Mouse (Mus musculus): ENCODE measurements around the gene Spg20. TPM values are rescaled to one million over a fixed set of nuclear protein-coding genes. Genes with fewer than 3 reads are reported as not detected.

Spg20 gene
- polyA plus RNA-seq, 2 experiments: 3.9 to 6.0 TPM

DNA sequence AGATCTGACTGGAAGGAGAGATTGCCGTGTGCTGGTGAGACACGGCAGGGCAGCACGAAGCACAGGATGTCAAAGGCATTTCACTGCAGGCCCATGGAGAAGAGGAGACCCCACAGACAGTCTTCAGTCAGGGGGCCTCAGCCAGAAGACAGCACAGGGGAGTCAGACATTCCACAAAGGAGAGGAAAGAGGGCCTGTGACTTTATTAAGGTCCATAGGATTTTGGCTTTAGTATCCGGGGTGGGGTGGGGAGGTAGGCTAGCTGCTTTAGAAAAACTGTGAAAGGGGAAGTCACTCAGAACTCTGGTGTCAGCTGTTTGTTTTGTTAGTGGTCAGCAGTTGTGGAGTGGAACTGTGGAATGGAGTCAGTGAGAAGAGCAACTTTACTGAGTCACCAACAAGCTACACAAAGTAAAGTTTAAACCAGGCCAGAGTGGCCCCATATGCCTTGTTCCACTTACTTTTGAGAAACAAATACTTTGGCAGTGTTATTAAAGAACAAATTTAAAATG, 17.3 kb downstream of the Spg20 start:
- no peak overlapping the region for H3K27ac ChIP-seq
- TF ChIP-seq EP300 (IDR thresholded peaks at IDR 0.05; ENCODE audit: low read depth) (no peak), CTCF (IDR thresholded peaks at IDR 0.05; ENCODE audit: low read depth) (no peak)

DNA sequence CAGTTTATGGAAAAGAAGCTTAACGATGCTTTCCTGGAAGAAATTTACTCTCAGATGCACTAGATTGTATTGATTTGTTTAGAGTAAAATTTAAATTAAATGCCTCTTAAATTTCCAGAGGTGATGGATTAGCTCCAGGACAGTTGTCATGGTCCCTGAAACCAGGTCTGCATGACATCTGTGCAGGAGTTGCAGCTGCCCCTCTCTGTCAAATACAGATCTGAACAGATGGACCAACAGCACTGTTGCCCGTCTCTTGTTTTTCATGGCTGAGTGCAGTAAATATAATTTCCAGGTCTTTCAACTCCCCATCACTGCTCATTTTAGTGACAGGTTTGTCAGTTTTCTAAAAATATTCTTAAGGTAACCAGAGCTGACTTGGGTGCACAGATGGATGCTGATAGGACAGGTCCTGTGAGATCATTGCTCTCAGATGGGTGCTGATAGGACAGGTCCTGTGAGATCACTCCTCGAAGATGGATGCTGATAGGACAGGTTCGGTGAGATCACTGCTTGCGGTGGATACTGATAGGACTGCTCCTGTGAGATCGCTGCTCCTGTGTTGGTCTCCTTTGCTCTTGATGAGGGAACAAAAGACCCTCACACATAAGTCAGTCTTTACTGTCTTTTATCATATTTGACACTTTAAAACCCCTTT, 19.8 kb downstream of the Spg20 start:
- Histone ChIP-seq H3K27ac (no peak overlapping the region), H3K27me3 (ENCODE audit: control insufficient read depth, insufficient read depth, low read length) (no peaks in the 10 kb centered on the region), H3K4me1 (replicated peaks; ENCODE audit: control insufficient read depth in 2 of 2, insufficient read depth in 2 of 2, low read length in 1 of 2) (no peaks in the 10 kb centered on the region), H3K9me3 (ENCODE audit: control insufficient read depth, low read length) (no peaks in the 10 kb centered on the region), H3K4me3 (ENCODE audit: insufficient read depth in 1 of 2, low read depth in 2 of 2, low read length in 2 of 2) (no peak overlapping the region), H3K4me2 (ENCODE audit: low read depth) (no peak overlapping the region), H3K9ac (replicated peaks) (no peak overlapping the region), H3K36me3 (replicated peaks; ENCODE audit: control insufficient read depth, insufficient read depth, low read depth) (no peaks in the 10 kb centered on the region)
- TF ChIP-seq EP300 (IDR thresholded peaks at IDR 0.05; ENCODE audit: low read depth): no peak
- TF ChIP-seq CTCF (IDR thresholded peaks at IDR 0.05; ENCODE audit: low read depth): no peak
- ATAC-seq (ENCODE audit: insufficient read depth) (no peak), DNase-seq (ENCODE audit: low read depth in 3 of 3, low spot score in 3 of 3) (no peak)
- 82% methylated on average over 6 of the region's 6 CpGs for WGBS (ENCODE audit: insufficient replicate concordance)

More for the DNA sequence above, 17.3 kb downstream of the Spg20 start:
- WGBS (ENCODE audit: insufficient replicate concordance): 54% methylated on average over 4 of the region's 4 CpGs
- no peak overlapping the region for H3K4me2 ChIP-seq (ENCODE audit: low read depth)
- H3K4me1 ChIP-seq (replicated peaks; ENCODE audit: control insufficient read depth in 2 of 2, insufficient read depth in 2 of 2, low read length in 1 of 2): no peaks in the 10 kb centered on the region
- no peak overlapping the region for H3K9ac ChIP-seq (replicated peaks)
- DNase-seq (ENCODE audit: low read depth in 3 of 3, low spot score in 3 of 3): no peak
- ATAC-seq (ENCODE audit: insufficient read depth): no peak
- H3K9me3 ChIP-seq (ENCODE audit: control insufficient read depth, low read length): no peaks in the 10 kb centered on the region
- no peaks in the 10 kb centered on the region for H3K27me3 ChIP-seq (ENCODE audit: control insufficient read depth, insufficient read depth, low read length)
- no peaks in the 10 kb centered on the region for H3K36me3 ChIP-seq (replicated peaks; ENCODE audit: control insufficient read depth, insufficient read depth, low read depth)
- no peak overlapping the region for H3K4me3 ChIP-seq (ENCODE audit: insufficient read depth in 1 of 2, low read depth in 2 of 2, low read length in 2 of 2)

DNA sequence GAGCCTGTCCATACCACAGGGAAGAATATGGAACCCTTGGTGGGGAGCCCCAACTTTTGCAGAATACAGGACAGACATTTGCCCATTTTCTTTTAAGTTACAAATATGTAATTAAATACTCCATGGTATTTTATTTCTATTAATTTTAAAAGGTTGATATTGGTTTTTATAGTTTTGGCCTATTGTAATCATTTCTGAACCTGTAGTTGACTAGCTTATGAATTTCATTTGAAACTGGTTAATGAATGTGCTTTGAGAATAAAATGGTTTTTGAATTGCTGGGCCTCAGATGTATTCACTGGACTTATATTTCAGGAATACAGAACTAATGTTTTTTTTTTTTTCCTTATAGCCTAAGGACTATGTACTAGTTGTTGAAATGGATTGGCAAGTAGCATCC, 25.1 kb downstream of the Spg20 start, which contains the start of gene Ccdc169:
Ccdc169 (plus strand) TSS at position 301 of the 400 bp plus-strand sequence.
- no peak for DNase-seq (ENCODE audit: low read depth in 3 of 3, low spot score in 3 of 3)
- H3K36me3 ChIP-seq (replicated peaks; ENCODE audit: control insufficient read depth, insufficient read depth, low read depth): no peaks in the 10 kb centered on the region
- H3K4me3 ChIP-seq (ENCODE audit: insufficient read depth in 1 of 2, low read depth in 2 of 2, low read length in 2 of 2): no peak within 1 kb of the TSS
- no peak for ATAC-seq (ENCODE audit: insufficient read depth)
- H3K4me1 ChIP-seq (replicated peaks; ENCODE audit: control insufficient read depth in 2 of 2, insufficient read depth in 2 of 2, low read length in 1 of 2): no peaks in the 10 kb centered on the region
- no peak within 1 kb of the TSS for H3K27ac ChIP-seq
- no peaks in the 10 kb centered on the region for H3K9me3 ChIP-seq (ENCODE audit: control insufficient read depth, low read length)
- TF ChIP-seq CTCF (IDR thresholded peaks at IDR 0.05; ENCODE audit: low read depth) (no peak), EP300 (IDR thresholded peaks at IDR 0.05; ENCODE audit: low read depth) (no peak)
- no peak within 1 kb of the TSS for H3K4me2 ChIP-seq (ENCODE audit: low read depth)
- no peak within 1 kb of the TSS for H3K9ac ChIP-seq (replicated peaks)
- H3K27me3 ChIP-seq (ENCODE audit: control insufficient read depth, insufficient read depth, low read length): no peaks in the 10 kb centered on the region

DNA sequence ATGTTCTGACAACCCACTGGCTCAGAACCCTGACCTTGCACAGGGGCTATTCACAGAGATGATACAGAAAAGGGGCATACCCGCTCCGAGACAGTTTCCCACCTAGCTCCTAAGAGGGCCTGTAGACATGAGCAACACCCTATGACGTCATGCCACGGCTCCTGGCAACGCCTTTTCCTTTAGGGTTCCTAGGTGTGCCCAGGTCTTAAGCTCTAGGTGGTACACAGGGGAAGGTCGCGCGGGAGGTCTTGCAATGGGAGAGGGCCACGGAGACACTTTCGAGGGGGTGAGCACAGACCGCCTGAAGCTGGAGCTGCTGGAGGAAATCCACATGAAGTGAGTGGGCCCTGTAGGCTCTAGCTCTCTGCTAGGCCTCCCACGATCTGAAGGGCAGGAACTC, 27.9 kb downstream of the Spg20 start:
- Histone ChIP-seq H3K4me3 (ENCODE audit: insufficient read depth in 1 of 2, low read depth in 2 of 2, low read length in 2 of 2) (no peak overlapping the region), H3K4me1 (replicated peaks; ENCODE audit: control insufficient read depth in 2 of 2, insufficient read depth in 2 of 2, low read length in 1 of 2) (no peaks in the 10 kb centered on the region), H3K9me3 (ENCODE audit: control insufficient read depth, low read length) (no peaks in the 10 kb centered on the region), H3K27me3 (ENCODE audit: control insufficient read depth, insufficient read depth, low read length) (no peaks in the 10 kb centered on the region), H3K36me3 (replicated peaks; ENCODE audit: control insufficient read depth, insufficient read depth, low read depth) (no peaks in the 10 kb centered on the region), H3K9ac (replicated peaks) (no peak overlapping the region), H3K27ac (no peak overlapping the region), H3K4me2 (ENCODE audit: low read depth) (no peak overlapping the region)
- ATAC-seq (ENCODE audit: insufficient read depth) (no peak), DNase-seq (ENCODE audit: low read depth in 3 of 3, low spot score in 3 of 3) (no peak)
- no peak for TF ChIP-seq CTCF (IDR thresholded peaks at IDR 0.05; ENCODE audit: low read depth)
- TF ChIP-seq EP300 (IDR thresholded peaks at IDR 0.05; ENCODE audit: low read depth): no peak
- WGBS (ENCODE audit: insufficient replicate concordance): 78% methylated on average over 12 of the region's 12 CpGs

DNA sequence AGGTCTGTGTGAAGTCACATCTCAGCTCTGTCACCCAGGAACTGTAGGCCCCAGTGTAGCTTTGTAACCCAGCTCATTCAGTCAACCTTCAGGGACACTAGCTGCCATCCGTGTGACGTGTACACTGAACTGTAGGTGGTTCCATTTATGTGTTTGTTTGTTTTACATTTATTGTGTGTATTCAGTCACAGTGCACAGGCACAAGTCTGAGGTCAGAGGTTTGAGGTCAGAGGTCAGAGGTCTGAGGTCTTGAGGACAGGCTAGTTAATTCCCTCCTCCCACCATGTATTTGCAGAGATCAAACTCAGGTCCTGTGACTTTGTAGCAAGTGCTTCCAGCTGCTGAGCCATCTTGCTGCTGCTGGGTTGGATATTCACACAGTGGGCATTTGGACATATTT, 29.5 kb downstream of the Spg20 start:
- Histone ChIP-seq H3K9ac (replicated peaks) (no peak overlapping the region), H3K4me1 (replicated peaks; ENCODE audit: control insufficient read depth in 2 of 2, insufficient read depth in 2 of 2, low read length in 1 of 2) (no peaks in the 10 kb centered on the region), H3K27me3 (ENCODE audit: control insufficient read depth, insufficient read depth, low read length) (no peaks in the 10 kb centered on the region), H3K27ac (no peak overlapping the region), H3K4me2 (ENCODE audit: low read depth) (no peak overlapping the region), H3K36me3 (replicated peaks; ENCODE audit: control insufficient read depth, insufficient read depth, low read depth) (no peaks in the 10 kb centered on the region), H3K9me3 (ENCODE audit: control insufficient read depth, low read length) (no peaks in the 10 kb centered on the region), H3K4me3 (ENCODE audit: insufficient read depth in 1 of 2, low read depth in 2 of 2, low read length in 2 of 2) (no peak overlapping the region)
- DNase-seq (ENCODE audit: low read depth in 3 of 3, low spot score in 3 of 3): no peak
- no peak for TF ChIP-seq CTCF (IDR thresholded peaks at IDR 0.05; ENCODE audit: low read depth)
- no peak for ATAC-seq (ENCODE audit: insufficient read depth)
- 70% methylated on average over 2 of the region's 2 CpGs for WGBS (ENCODE audit: insufficient replicate concordance)

Data from liver, embryonic 14.5 days (tissue).